Mouse (Mus musculus) midbrain, embryonic 16.5 days (tissue): ENCODE measurements around the gene Ism1. TPM values are rescaled to one million over a fixed set of nuclear protein-coding genes. Genes with fewer than 3 reads are reported as not detected.

ENCODE experiments used
- ATAC-seq: fragments of 200-750 bp; cut with Nextera tagmentation; 2 replicates; pipeline ENCODE4 v1.8.0; 2017; ENCODE audit warnings: moderate TSS enrichment
- H3K27ac ChIP-seq: fragments of 300-500 bp; sonication (generic); 2 replicates; pipeline ENCODE4 v1.5.1; 2014; ENCODE audit warnings: mild to moderate bottlenecking, low read length, mixed read lengths
- H3K27me3 ChIP-seq: fragments of 300-500 bp; sonication (generic); 2 replicates; pipeline ENCODE4 v1.6.1; 2014; ENCODE audit warnings: low read depth, low read length, mixed read lengths; ENCODE audit not compliant: control insufficient read depth, insufficient read depth
- H3K36me3 ChIP-seq: fragments of 300-500 bp; sonication (generic); 2 replicates; pipeline ENCODE4 v1.6.1; 2014; ENCODE audit warnings: mild to moderate bottlenecking, low read length, moderate library complexity, mixed read lengths; ENCODE audit not compliant: control insufficient read depth, insufficient read depth
- H3K4me1 ChIP-seq: fragments of 300-500 bp; sonication (generic); 2 replicates; pipeline ENCODE4 v1.6.1; 2014; ENCODE audit warnings: mild to moderate bottlenecking, low read length, mixed read lengths; ENCODE audit not compliant: control insufficient read depth, insufficient read depth
- H3K4me2 ChIP-seq: fragments of 300-500 bp; sonication (generic); 2 replicates; pipeline ENCODE4 v1.6.1; 2014; ENCODE audit warnings: mild to moderate bottlenecking, low read length, mixed read lengths
- H3K4me3 ChIP-seq: fragments of 300-500 bp; sonication (generic); 2 replicates; pipeline ENCODE4 v1.5.1; 2014; ENCODE audit warnings: low read depth, mild to moderate bottlenecking, low read length, moderate library complexity, mixed read lengths
- H3K9ac ChIP-seq: fragments of 300-500 bp; sonication (generic); 2 replicates; pipeline ENCODE4 v1.6.1; 2014; ENCODE audit warnings: low read depth, low read length, mixed read lengths
- H3K9me3 ChIP-seq: fragments of 300-500 bp; sonication (generic); replicated peaks from 2 replicates; pipeline ENCODE4 v1.6.1; 2014; ENCODE audit warnings: mild to moderate bottlenecking, low read length, mixed read lengths; ENCODE audit not compliant: control insufficient read depth, poor library complexity, severe bottlenecking
- WGBS: fragments of 180-500 bp; shearing (Covaris S2); extraction: QIAGEN DNeasy Blood & Tissue Kit; methylation state at CpG from one replicate; pipeline ENCODE4 v1.1.7; 2014; 5-methylcytosine and 5-hydroxymethylcytosine counted together
- polyA plus RNA-seq: library from polyadenylated mRNA; unstranded; fragments of >200 nt; fragmentation: Nextera tagmentation; extraction: Ambion mirVana; gene quantifications from 2 replicates; pipeline ENCODE4 v1.2.1, GENCODE M21; 2015

Gene Ism1
- polyA plus RNA-seq, 1 experiment from 2014 or later, result 0.49 TPM

DNA sequence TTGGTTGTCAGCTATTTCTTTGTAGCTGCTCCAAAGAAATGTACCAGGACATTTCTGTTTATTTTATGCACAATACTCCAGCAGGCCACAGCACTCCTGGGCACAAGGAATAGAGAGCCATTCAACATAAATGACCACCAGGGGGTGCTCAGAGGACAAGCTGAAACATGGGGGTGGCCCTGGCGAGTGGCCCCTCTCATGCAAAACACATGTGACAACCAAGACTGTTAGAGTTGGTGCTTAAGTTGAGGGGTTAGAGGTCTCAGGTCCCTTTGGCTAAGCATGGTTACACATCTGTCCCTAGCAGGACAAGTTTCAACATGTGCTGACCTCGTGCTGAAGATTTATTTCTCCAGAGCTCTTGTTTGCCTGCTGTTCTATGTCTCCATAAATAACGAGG, 100.3 kb downstream of the Ism1 start:
- Histone ChIP-seq H3K27ac (no peak overlapping the region), H3K4me1 (no peaks in the 10 kb centered on the region), H3K27me3 (no peaks in the 10 kb centered on the region), H3K4me2 (no peak overlapping the region), H3K4me3 (no peak overlapping the region), H3K9ac (no peak overlapping the region), H3K9me3 (no peaks in the 10 kb centered on the region), H3K36me3 (no peaks in the 10 kb centered on the region)
- 68% methylated on average over 3 of the region's 3 CpGs for WGBS
- ATAC-seq, result no peak

DNA sequence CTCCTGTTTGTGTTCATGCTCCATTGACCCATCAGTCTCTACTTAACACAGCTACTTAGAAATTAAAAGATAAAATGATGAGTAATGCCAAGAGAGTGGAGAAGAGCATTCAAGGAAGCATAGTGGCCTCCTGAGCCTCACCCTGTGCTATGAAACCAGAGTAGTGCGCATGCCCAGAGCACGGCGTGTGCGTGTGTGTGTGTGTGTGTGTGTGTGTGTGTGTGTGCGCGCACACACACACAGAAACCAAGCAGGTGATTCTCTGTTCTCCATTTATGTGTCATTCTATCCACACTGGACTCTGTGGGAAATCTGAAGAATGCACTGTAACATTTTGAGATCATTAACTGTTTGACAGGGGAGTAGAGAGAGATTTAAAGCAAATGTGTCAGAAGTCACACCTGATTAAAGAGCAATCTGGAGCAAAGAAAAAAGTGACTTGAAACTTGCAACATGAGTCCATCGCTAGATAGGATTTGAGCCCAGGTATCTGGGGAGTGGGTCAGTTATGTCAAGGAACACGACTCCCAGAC, 105.4 kb downstream of the Ism1 start:
- Histone ChIP-seq H3K4me3 (no peak overlapping the region), H3K27me3 (no peaks in the 10 kb centered on the region), H3K9ac (no peak overlapping the region), H3K9me3 (no peaks in the 10 kb centered on the region), H3K27ac (no peak overlapping the region), H3K36me3 (no peaks in the 10 kb centered on the region), H3K4me1 (no peaks in the 10 kb centered on the region), H3K4me2 (no peak overlapping the region)
- 91% methylated on average over 8 of the region's 8 CpGs for WGBS
- ATAC-seq, result no peak

DNA sequence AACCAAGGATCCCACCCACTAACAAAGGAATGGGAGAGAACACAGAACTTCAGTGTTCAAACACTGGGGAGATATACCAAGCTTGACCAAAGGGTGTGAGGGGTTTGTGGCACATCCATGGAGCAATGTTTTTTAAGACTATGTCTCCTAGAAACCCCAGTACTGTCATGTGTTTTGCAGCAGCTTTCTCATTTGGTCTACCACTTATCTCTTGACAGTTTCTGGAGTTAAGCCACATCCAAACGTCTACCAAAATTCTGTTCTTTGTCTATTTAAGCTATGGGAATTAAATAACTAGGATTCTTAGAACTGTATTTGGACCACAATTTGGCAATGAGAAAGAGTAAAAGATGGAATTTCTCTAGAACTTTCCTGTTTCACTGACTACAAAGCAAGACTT, 106.5 kb downstream of the Ism1 start:
- Histone ChIP-seq H3K9ac (no peak overlapping the region), H3K9me3 (no peaks in the 10 kb centered on the region), H3K4me2 (no peak overlapping the region), H3K27me3 (no peaks in the 10 kb centered on the region), H3K27ac (no peak overlapping the region), H3K36me3 (no peaks in the 10 kb centered on the region), H3K4me3 (no peak overlapping the region), H3K4me1 (no peaks in the 10 kb centered on the region)
- ATAC-seq, result no peak
- 68% methylated on average over 1 of the region's 1 CpGs for WGBS

DNA sequence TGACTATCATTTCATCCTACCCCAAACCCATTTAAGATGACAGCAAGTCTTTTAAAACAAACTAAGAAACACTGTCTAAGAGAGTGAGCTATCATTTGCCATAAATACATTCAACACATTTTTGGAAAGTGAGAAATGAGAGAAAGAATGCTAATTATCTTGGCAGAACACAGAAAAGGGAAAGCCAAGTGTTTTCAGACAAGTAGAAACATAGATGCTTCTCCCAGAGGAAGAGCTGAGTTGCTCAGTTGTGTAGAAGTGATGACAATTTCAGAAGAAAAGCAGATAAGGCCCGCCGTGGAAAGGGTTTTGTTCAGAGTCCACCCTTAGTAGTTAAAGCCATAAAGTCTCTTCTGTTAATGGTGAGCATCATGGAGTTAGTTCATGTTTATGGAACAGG, 107.0 kb downstream of the Ism1 start:
- no peak overlapping the region for H3K4me2 ChIP-seq
- H3K9ac ChIP-seq, result no peak overlapping the region
- H3K4me3 ChIP-seq, result no peak overlapping the region
- no peak overlapping the region for H3K27ac ChIP-seq
- no peaks in the 10 kb centered on the region for H3K4me1 ChIP-seq
- no peaks in the 10 kb centered on the region for H3K27me3 ChIP-seq
- H3K9me3 ChIP-seq, result no peaks in the 10 kb centered on the region
- no peak for ATAC-seq
- H3K36me3 ChIP-seq, result no peaks in the 10 kb centered on the region
- WGBS, result 97% methylated on average over 2 of the region's 2 CpGs

DNA sequence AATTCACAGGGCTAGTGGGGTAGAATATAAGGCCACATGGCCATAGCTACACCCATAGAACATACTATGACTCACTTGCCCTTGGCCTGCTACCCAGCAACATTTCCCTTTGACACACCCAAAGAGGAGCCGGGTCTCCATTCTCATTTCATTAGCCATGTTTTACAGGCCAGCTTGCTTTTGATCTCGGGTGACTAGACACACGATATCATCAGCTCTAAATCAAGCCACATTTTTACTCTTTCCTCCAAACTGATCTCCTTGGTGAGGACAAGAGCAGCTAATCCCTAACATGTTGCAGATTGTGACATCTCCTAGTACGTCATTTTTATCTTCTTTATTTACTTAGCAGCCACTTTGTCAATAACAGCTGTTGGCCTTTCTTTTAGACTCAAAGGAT, 110.7 kb downstream of the Ism1 start:
- no peak for ATAC-seq
- no peaks in the 10 kb centered on the region for H3K27me3 ChIP-seq
- H3K9ac ChIP-seq, result no peak overlapping the region
- no peak overlapping the region for H3K27ac ChIP-seq
- H3K4me3 ChIP-seq, result no peak overlapping the region
- 85% methylated on average over 4 of the region's 4 CpGs for WGBS
- no peaks in the 10 kb centered on the region for H3K9me3 ChIP-seq
- no peaks in the 10 kb centered on the region for H3K36me3 ChIP-seq
- H3K4me2 ChIP-seq, result no peak overlapping the region
- no peaks in the 10 kb centered on the region for H3K4me1 ChIP-seq

DNA sequence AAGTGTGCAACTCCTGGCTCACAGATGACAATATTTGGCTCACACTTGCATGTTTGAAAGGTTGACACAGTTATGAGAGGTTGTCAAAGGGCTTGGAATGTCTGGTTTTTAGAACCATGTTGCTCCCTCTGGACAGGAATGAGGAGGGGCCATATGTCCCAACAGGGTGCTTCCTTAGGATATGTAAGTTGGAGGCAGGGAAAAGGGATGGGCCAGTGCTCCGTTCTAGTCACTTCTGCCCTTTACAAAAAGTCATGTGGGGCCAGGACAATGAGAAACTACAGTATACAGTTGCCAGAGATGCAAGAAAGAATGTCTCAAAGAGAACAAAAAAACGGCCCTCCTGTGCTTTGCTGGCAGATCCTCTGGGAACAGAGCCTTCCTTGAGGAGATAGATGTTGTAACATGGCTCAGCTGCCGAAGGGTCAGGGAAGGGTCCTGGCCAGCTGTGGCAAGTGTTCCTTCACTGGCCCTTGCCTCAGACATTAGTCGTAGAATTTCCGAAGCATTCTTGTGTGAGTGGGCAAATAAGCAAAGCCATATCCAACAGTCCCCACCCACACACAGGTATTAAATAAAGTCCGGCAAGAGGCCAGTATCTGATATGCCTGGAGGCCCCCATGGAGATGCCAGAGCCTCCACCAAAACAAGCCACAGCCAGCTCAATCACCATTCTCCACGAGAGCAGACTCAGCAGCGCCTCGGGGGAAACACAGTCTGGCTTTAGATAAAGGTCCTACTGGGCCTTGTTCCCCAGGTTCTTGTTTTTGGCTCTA, 114.6 kb downstream of the Ism1 start:
- no peaks in the 10 kb centered on the region for H3K36me3 ChIP-seq

DNA sequence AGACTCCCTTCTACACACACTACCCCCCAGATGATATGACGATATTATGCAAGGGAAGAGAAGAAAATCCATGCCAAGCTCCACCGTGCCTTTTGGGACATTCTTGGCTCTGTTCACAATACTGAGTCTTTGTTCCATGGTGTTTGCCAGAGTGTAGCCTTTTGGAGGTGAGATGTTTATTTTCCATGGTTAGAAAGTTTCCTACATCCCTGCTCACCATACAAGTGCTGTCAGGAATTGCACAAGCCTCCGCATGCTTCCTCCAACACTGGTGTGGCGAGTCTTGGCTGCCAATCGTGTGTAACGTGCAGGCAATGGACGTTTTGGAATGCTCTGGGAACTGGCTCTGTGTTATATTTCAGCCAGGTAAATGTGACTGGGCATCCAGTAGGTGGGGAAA, 126.1 kb downstream of the Ism1 start:
- ATAC-seq, result no peak

More for the DNA sequence above, 114.6 kb downstream of the Ism1 start:
- Histone ChIP-seq H3K4me2 (no peak overlapping the region), H3K9ac (no peak overlapping the region), H3K4me3 (no peak overlapping the region), H3K4me1 (no peaks in the 10 kb centered on the region), H3K27ac (no peak overlapping the region), H3K27me3 (no peaks in the 10 kb centered on the region), H3K9me3 (no peaks in the 10 kb centered on the region)
- WGBS, result 84% methylated on average over 9 of the region's 9 CpGs
- no peak for ATAC-seq

DNA sequence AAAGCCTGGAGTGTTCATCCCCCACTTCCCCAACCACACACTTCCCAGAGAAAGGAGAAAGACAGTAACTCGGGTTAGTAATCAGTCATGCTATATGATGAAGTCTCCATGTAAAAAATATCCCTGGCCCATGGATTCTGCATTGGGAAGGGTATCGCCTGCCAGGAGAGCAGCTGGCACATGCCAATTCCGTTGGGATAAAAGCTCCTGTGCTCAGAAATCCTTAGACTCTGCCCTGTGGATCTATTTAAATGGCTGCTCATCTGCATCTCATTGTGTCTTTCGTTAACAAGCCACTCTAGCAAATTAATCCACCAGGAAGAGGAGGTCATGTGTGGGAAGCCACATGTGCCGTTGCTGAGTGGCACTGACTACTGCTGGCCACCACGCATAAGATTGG, 129.9 kb downstream of the Ism1 start:
- Histone ChIP-seq H3K9me3 (no peaks in the 10 kb centered on the region), H3K27me3 (no peaks in the 10 kb centered on the region), H3K9ac (no peak overlapping the region), H3K4me3 (no peak overlapping the region), H3K4me2 (no peak overlapping the region), H3K27ac (no peak overlapping the region), H3K4me1 (no peaks in the 10 kb centered on the region), H3K36me3 (no peaks in the 10 kb centered on the region)
- ATAC-seq, result no peak
- 76% methylated on average over 6 of the region's 6 CpGs for WGBS

More for the DNA sequence above, 126.1 kb downstream of the Ism1 start:
- WGBS, result 81% methylated on average over 7 of the region's 7 CpGs
- Histone ChIP-seq H3K4me3 (no peak overlapping the region), H3K9me3 (no peaks in the 10 kb centered on the region), H3K4me2 (no peak overlapping the region), H3K27ac (no peak overlapping the region), H3K4me1 (no peaks in the 10 kb centered on the region), H3K27me3 (no peaks in the 10 kb centered on the region), H3K9ac (no peak overlapping the region), H3K36me3 (no peaks in the 10 kb centered on the region)
